Mouse (Mus musculus) MEL (cell line): Measurements from ENCODE around the gene Ern1. TPM values are rescaled to one million over a fixed set of nuclear protein-coding genes. Genes with fewer than 3 reads are reported as not detected.
A peak's percentile ranks its signal among the peaks of the same experiment; 100 is the strongest.
"Not testable (repeated sequence)": the region's sequence is repeated elsewhere in the genome, so short reads cannot be mapped to it uniquely, and the experiment has no call there.

ENCODE experiments used
- DNase-seq: peaks from one replicate; pipeline ENCODE4 v3.0.0; 2011; ENCODE audit warnings: low read depth, low spot score
- H3K27ac ChIP-seq: 2 replicates; pipeline ENCODE4 v1.5.1; 2012; ENCODE audit warnings: low read depth, mild to moderate bottlenecking, control low read depth, low read length, moderate library complexity; ENCODE audit not compliant: control insufficient read depth
- H3K27me3 ChIP-seq, 2 experiments: fragments of 150-350 bp in 1 of 2; sonication (generic) in 1 of 2; 2 replicates each; pipeline ENCODE4 v1.6.1; 2012; ENCODE audit warnings: low read length in 2 of 2, mild to moderate bottlenecking in 2 of 2, improper control_type of control experiment in 1 of 2, moderate library complexity in 1 of 2; ENCODE audit not compliant: insufficient read depth in 2 of 2, control insufficient read depth in 1 of 2
- H3K36me3 ChIP-seq, 2 experiments: 2 replicates each; pipeline ENCODE4 v1.6.1; 2012 to 2014; ENCODE audit warnings: low read length in 2 of 2, improper control_type of control experiment in 1 of 2, inconsistent platforms in 1 of 2, mild to moderate bottlenecking in 1 of 2; ENCODE audit not compliant: insufficient read depth in 2 of 2, control insufficient read depth in 1 of 2
- H3K4me1 ChIP-seq, 2 experiments: fragments of 150-350 bp in 1 of 2; sonication (generic) in 1 of 2; 2 replicates each; pipeline ENCODE4 v1.6.1; 2012; ENCODE audit warnings: low read length in 2 of 2, improper control_type of control experiment in 1 of 2, mild to moderate bottlenecking in 1 of 2; ENCODE audit not compliant: insufficient read depth in 2 of 2, control insufficient read depth in 1 of 2
- H3K4me3 ChIP-seq, 2 experiments: fragments of 150-350 bp in 1 of 2; sonication (generic) in 1 of 2; 2 replicates each; pipeline ENCODE4 v1.5.1; 2012; ENCODE audit warnings: low read depth in 2 of 2, low read length in 2 of 2, mild to moderate bottlenecking in 2 of 2, moderate library complexity in 2 of 2, control low read depth in 1 of 2, improper control_type of control experiment in 1 of 2; ENCODE audit not compliant: control insufficient read depth in 1 of 2, insufficient read depth in 1 of 2
- H3K79me2 ChIP-seq: 2 replicates; pipeline ENCODE4 v1.6.1; 2012; ENCODE audit warnings: mild to moderate bottlenecking, low read length, moderate library complexity; ENCODE audit not compliant: control insufficient read depth, poor library complexity, insufficient read depth
- H3K9ac ChIP-seq: 2 replicates; pipeline ENCODE4 v1.6.1; 2012; ENCODE audit warnings: low read depth, mild to moderate bottlenecking, control low read depth, low read length, moderate library complexity; ENCODE audit not compliant: control insufficient read depth, poor library complexity, severe bottlenecking
- H3K9me3 ChIP-seq: fragments of 150-350 bp; sonication (generic); replicated peaks from 2 replicates; pipeline ENCODE4 v1.6.1; 2012; ENCODE audit warnings: mild to moderate bottlenecking, low read length, improper control_type of control experiment, moderate library complexity; ENCODE audit not compliant: insufficient read depth
- CHD1 ChIP-seq: IDR thresholded peaks from 2 replicates; pipeline ENCODE4 v1.6.1; 2012; ENCODE audit warnings: low read depth, mild to moderate bottlenecking, inconsistent platforms, low read length, improper control_type of control experiment
- CTCF ChIP-seq, 3 experiments: IDR thresholded peaks in 2 of 3; conservative IDR thresholded peaks in 1 of 3; 2 replicates each; pipeline ENCODE4 v1.5.1; 2011 to 2012; ENCODE audit warnings: low read length in 3 of 3, low read depth in 2 of 3, mild to moderate bottlenecking in 2 of 3, improper control_type of control experiment in 1 of 3, inconsistent platforms in 1 of 3, mixed read lengths in 1 of 3, moderate library complexity in 1 of 3; ENCODE audit not compliant: control insufficient read depth in 1 of 3, insufficient read depth in 1 of 3, poor library complexity in 1 of 3, severe bottlenecking in 1 of 3
- EP300 ChIP-seq, 2 experiments: IDR thresholded peaks; 2 replicates each; pipeline ENCODE4 v1.6.1; 2011; ENCODE audit warnings: improper control_type of control experiment in 2 of 2, low read length in 2 of 2, low read depth in 1 of 2, mild to moderate bottlenecking in 1 of 2
- ETS1 ChIP-seq: IDR thresholded peaks from 2 replicates; pipeline ENCODE4 v1.6.1; 2012; ENCODE audit warnings: low read depth, mild to moderate bottlenecking, inconsistent platforms, low read length, improper control_type of control experiment, moderate library complexity
- GABPA ChIP-seq: IDR thresholded peaks from 2 replicates; pipeline ENCODE4 v1.6.1; 2012; ENCODE audit warnings: low read depth, mild to moderate bottlenecking, inconsistent platforms, low read length, improper control_type of control experiment, moderate library complexity
- JUND ChIP-seq: IDR thresholded peaks from 2 replicates; pipeline ENCODE4 v1.6.1; 2011; ENCODE audit warnings: low read depth, mild to moderate bottlenecking, improper control_type of control experiment, low read length
- MAFK ChIP-seq: IDR thresholded peaks from 2 replicates; pipeline ENCODE4 v1.6.1; 2011; ENCODE audit warnings: low read depth, mild to moderate bottlenecking, low read length, improper control_type of control experiment, borderline replicate concordance
- MAX ChIP-seq: IDR thresholded peaks from 2 replicates; pipeline ENCODE4 v1.6.1; 2011; ENCODE audit warnings: low read length, improper control_type of control experiment
- MYC ChIP-seq: IDR thresholded peaks from 2 replicates; pipeline ENCODE4 v1.6.1; 2011; ENCODE audit warnings: low read depth, mild to moderate bottlenecking, low read length, improper control_type of control experiment, moderate library complexity
- NELFE ChIP-seq: IDR thresholded peaks from 2 replicates; pipeline ENCODE4 v1.6.1; 2011; ENCODE audit warnings: low read depth, low read length, improper control_type of control experiment
- NRF1 ChIP-seq: IDR thresholded peaks from 2 replicates; pipeline ENCODE4 v1.6.1; 2014; ENCODE audit warnings: low read depth, mild to moderate bottlenecking, inconsistent platforms, low read length, improper control_type of control experiment, moderate library complexity; ENCODE audit not compliant: poor library complexity, insufficient read depth, severe bottlenecking
- POLR2A ChIP-seq, 2 experiments: IDR thresholded peaks; 2 replicates each; pipeline ENCODE4 v1.6.1; 2011 to 2012; ENCODE audit warnings: low read length in 2 of 2, mild to moderate bottlenecking in 2 of 2, control low read depth in 1 of 2, improper control_type of control experiment in 1 of 2, low read depth in 1 of 2, moderate library complexity in 1 of 2; ENCODE audit not compliant: control insufficient read depth in 1 of 2, insufficient read depth in 1 of 2, poor library complexity in 1 of 2
- POLR2AphosphoS2 ChIP-seq: IDR thresholded peaks from 2 replicates; pipeline ENCODE4 v1.6.1; 2011; ENCODE audit warnings: low read length, improper control_type of control experiment
- POLR2AphosphoS5 ChIP-seq: IDR thresholded peaks from 2 replicates; pipeline ENCODE4 v1.6.1; 2012; ENCODE audit warnings: low read depth, borderline replicate concordance, mild to moderate bottlenecking, inconsistent platforms, low read length, moderate library complexity, mixed read lengths
- RAD21 ChIP-seq: IDR thresholded peaks from 2 replicates; pipeline ENCODE4 v1.6.1; 2011; ENCODE audit warnings: mild to moderate bottlenecking, low read depth, low read length, improper control_type of control experiment
- TAL1 ChIP-seq: IDR thresholded peaks from 2 replicates; pipeline ENCODE4 v1.6.1; 2012; ENCODE audit warnings: mild to moderate bottlenecking, inconsistent platforms, low read length, moderate library complexity, mixed read lengths
- TBP ChIP-seq: IDR thresholded peaks from 2 replicates; pipeline ENCODE4 v1.8.0; 2011; ENCODE audit warnings: low read depth, low read length, improper control_type of control experiment
- TCF12 ChIP-seq: IDR thresholded peaks from 2 replicates; pipeline ENCODE4 v1.6.1; 2014; ENCODE audit warnings: low read depth, mild to moderate bottlenecking, inconsistent platforms, low read length, improper control_type of control experiment, moderate library complexity
- USF1 ChIP-seq: IDR thresholded peaks from 2 replicates; pipeline ENCODE4 v1.6.1; 2014; ENCODE audit warnings: low read depth, mild to moderate bottlenecking, inconsistent platforms, low read length, improper control_type of control experiment, moderate library complexity
- USF2 ChIP-seq, 2 experiments: IDR thresholded peaks; 2 replicates each; pipeline ENCODE4 v1.6.1; 2011 to 2012; ENCODE audit warnings: improper control_type of control experiment in 2 of 2, low read length in 2 of 2, borderline replicate concordance in 1 of 2, inconsistent platforms in 1 of 2, low read depth in 1 of 2, mild to moderate bottlenecking in 1 of 2; ENCODE audit not compliant: insufficient read depth in 1 of 2
- ZNF384 ChIP-seq: IDR thresholded peaks from 2 replicates; pipeline ENCODE4 v1.6.1; 2012; ENCODE audit warnings: low read depth, mild to moderate bottlenecking, inconsistent platforms, low read length, improper control_type of control experiment
- polyA plus RNA-seq, 2 experiments: library from polyadenylated mRNA; stranded (reverse) in 1 of 2; unstranded in 1 of 2; fragments of >175 nt in 1 of 2; fragments of >200 nt in 1 of 2; gene quantifications; 2 replicates each; pipeline versions ENCODE4 v1.2.1 to v1.2.4; 2012; ENCODE audit warnings: low replicate concordance in 2 of 2, low read depth in 1 of 2; ENCODE audit not compliant: insufficient read length in 2 of 2, insufficient read depth in 1 of 2, missing spikeins in 1 of 2
- total RNA-seq: library from RNA; depleted of rRNA; stranded (reverse); fragments of 300-350 nt; gene quantifications from 2 replicates; pipeline ENCODE4 v1.2.3, GENCODE M21; 2012

The Ern1 gene
- total and polyA plus RNA-seq, 3 experiments, result 4.3 to 5.7 TPM; not detected in 1

GRCm38 (mm10) chr11:106497926-106498325 is 10.3 kb upstream of the Ern1 start (continued):
- TF ChIP-seq POLR2AphosphoS5 (no peak), ETS1 (no peak), MYC (peak; percentile 86), TAL1 (no peak), JUND (no peak), RAD21 (peak; percentile 56), TBP (no peak), CHD1 (no peak), NRF1 (no peak), MAX (0 out of 2 replicates have a peak, but pooled peaks have one; percentile 15), POLR2A (IDR thresholded peaks at IDR 0.05; ENCODE audit: control insufficient read depth in 1 of 2, insufficient read depth in 1 of 2, low read depth in 1 of 2, low read length in 2 of 2, poor library complexity in 1 of 2) (no peak), TCF12 (no peak), ZNF384 (peak; percentile 92), GABPA (no peak), POLR2AphosphoS2 (no peak), USF2 (IDR thresholded peaks at IDR 0.05; ENCODE audit: borderline replicate concordance in 1 of 2, insufficient read depth in 1 of 2, low read depth in 1 of 2, low read length in 2 of 2) (no peak)
- TF ChIP-seq, all 39 proteins: peak for 10

- H3K36me3 ChIP-seq, H3K27me3 ChIP-seq, H3K4me1 ChIP-seq, DNase-seq, H3K79me2 ChIP-seq, H3K9me3 ChIP-seq, H3K27ac ChIP-seq, H3K9ac ChIP-seq, H3K4me3 ChIP-seq: not testable (repeated sequence)
- TF ChIP-seq ZNF384, result peak; percentile 58; the same call in 1 of the 2 replicates
Observed at GRCm38 (mm10) chr11:106497009-106497408, 9.4 kb upstream of the Ern1 start.

GRCm38 (mm10) chr11:106492984-106493669 is 5.5 kb upstream of the Ern1 start:
- H3K27ac ChIP-seq, result no peak overlapping the region

More at GRCm38 (mm10) chr11:106492984-106493669, 5.5 kb upstream of the Ern1 start:
- TF ChIP-seq CTCF (IDR thresholded peaks at IDR 0.05 in 2 of 3, conservative IDR thresholded peaks at IDR 0.05 in 1 of 3; ENCODE audit: control insufficient read depth in 1 of 3, insufficient read depth in 1 of 3, low read depth in 2 of 3, low read length in 3 of 3, poor library complexity in 1 of 3, severe bottlenecking in 1 of 3) (no peak), MAFK (no peak), USF1 (no peak), EP300 (IDR thresholded peaks at IDR 0.05; ENCODE audit: low read depth in 1 of 2, low read length in 2 of 2) (no peak), NELFE (no peak), TBP (no peak), ZNF384 (no peak)
- TF ChIP-seq, all 39 proteins: peak for 0
- H3K79me2 ChIP-seq, result no peaks in the 10 kb centered on the region; the same call in 1 of the 2 replicates
- DNase-seq, result no peak
- H3K36me3 ChIP-seq, result peaks cover 0 to 6% of the 10 kb centered on the region in 2 experiments; a peak in 1 of 4 replicates
- no peak overlapping the region for H3K4me3 ChIP-seq
- peaks cover 0 to 6% of the 10 kb centered on the region in 2 experiments; a peak in 2 of 4 replicates for H3K4me1 ChIP-seq
- no peak overlapping the region for H3K9ac ChIP-seq
- H3K27me3 ChIP-seq, result no peaks in the 10 kb centered on the region
- H3K9me3 ChIP-seq, result no peaks in the 10 kb centered on the region
